ENCODE assay signal across 8 mouse cellular contexts in the genomic region with DNA sequence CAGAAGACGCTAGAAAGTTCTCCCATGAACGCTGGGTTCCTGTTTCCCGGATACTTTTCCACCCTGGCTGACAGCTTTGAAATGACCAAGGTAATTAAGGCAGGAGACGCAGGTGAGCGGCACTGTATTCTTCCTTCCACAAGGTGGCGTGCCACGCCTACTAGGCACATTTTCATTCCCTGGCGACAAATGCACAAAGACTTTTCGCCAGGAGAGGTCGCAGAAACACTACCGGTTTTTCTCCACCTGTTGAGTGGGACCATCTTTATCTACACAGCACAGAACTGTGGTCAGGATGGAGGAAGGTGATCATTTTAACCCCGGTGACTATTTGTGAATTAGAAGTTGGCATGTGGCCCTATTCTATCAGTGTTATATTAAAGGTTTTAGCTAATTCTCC. TPM values are rescaled to one million over a fixed set of nuclear protein-coding genes. Genes with fewer than 3 reads are reported as not detected.
DNase-seq lines count a peak whose midpoint lies in the region; ATAC-seq lines count a peak whose summit lies in the region.

No protein-coding gene starts in this region.

- no peak overlapping the region for H3K27ac ChIP-seq in hindbrain, embryonic 16.5 days (ENCODE audit: low read depth, low read length)

- H3K9ac ChIP-seq in hindbrain, embryonic 16.5 days (ENCODE audit: low read depth, low read length): no peak overlapping the region

- DNase-seq in Muller cell, postnatal 12 days (ENCODE audit: inconsistent ontology term): peak; percentile 57
- DNase-seq in cerebellum, adult 9-10 months: peak; percentile 89
- peak; percentile 44 to 69 for DNase-seq in frontal cortex, postnatal 10 days (ENCODE audit: low spot score in 2 of 2)
- DNase-seq in layer of hippocampus, postnatal 36 days: peak; percentile 74 to 79
- DNase-seq in lung, postnatal 36 days: peak; percentile 93
- DNase-seq in right cerebral cortex, adult 18-20 months: peak; percentile 84
- peak; percentile 56 for DNase-seq in urinary bladder, adult 2 months (ENCODE audit: low spot score)

- WGBS in hindbrain, embryonic 16.5 days: 3% methylated on average over 12 of the region's 12 CpGs

- 0 out of 2 replicates have a peak overlapping the region, but pooled peaks have one; percentile 34 for H3K4me2 ChIP-seq in hindbrain, embryonic 16.5 days (ENCODE audit: low read length)

- H3K4me1 ChIP-seq in hindbrain, embryonic 16.5 days (ENCODE audit: control insufficient read depth, insufficient read depth, low read depth, low read length): no peaks in the 10 kb centered on the region; the same call in 1 of the 2 replicates

- H3K27me3 ChIP-seq in hindbrain, embryonic 16.5 days (replicated peaks; ENCODE audit: control insufficient read depth, insufficient read depth, low read length): no peaks in the 10 kb centered on the region

- no peak overlapping the region for H3K4me3 ChIP-seq in hindbrain, embryonic 16.5 days (ENCODE audit: low read length)

- H3K9me3 ChIP-seq in hindbrain, embryonic 16.5 days (ENCODE audit: control insufficient read depth, low read length): 0 out of 2 replicates have a peak, but pooled peaks cover 2% of the 10 kb centered on the region

- no peaks in the 10 kb centered on the region for H3K36me3 ChIP-seq in hindbrain, embryonic 16.5 days (ENCODE audit: control insufficient read depth, insufficient read depth, low read length)

- peak; percentile 48 for ATAC-seq in hindbrain, embryonic 16.5 days

RNA-seq across cellular contexts. Expression of gene Rbm34, which starts 15.6 kb away (rescaled TPM):
- 20.5 and 21.2 TPM in 2 replicates for polyA plus RNA-seq in hindbrain, embryonic 16.5 days (2015; fragmentation: Nextera tagmentation; extraction: Ambion mirVana)
- total RNA-seq in layer of hippocampus, postnatal 36 days (2021): 10 to 100 TPM; 10.7 to 12.4 TPM
- polyA plus RNA-seq in urinary bladder, adult 2 months (2012; rRNA removed): 8.4 and 10.3 TPM in 2 replicates

RNA-seq across cellular contexts. Expression of gene Tomm20, which starts 40.9 kb away (rescaled TPM):
- polyA plus RNA-seq in hindbrain, embryonic 16.5 days (2015; fragmentation: Nextera tagmentation; extraction: Ambion mirVana): 217 and 231 TPM in 2 replicates
- total RNA-seq in layer of hippocampus, postnatal 36 days (2021): 100 to 1,000 TPM; 206 to 209 TPM
- 62.4 and 118 TPM in 2 replicates for polyA plus RNA-seq in urinary bladder, adult 2 months (2012; rRNA removed)
